Mouse (Mus musculus) hindbrain, embryonic 16.5 days (tissue): ENCODE data around the gene Olfr603. TPM values are rescaled to one million over a fixed set of nuclear protein-coding genes. Genes with fewer than 3 reads are reported as not detected.
"Not testable (repeated sequence)": the region's sequence is repeated elsewhere in the genome, so short reads cannot be mapped to it uniquely, and the experiment has no call there.

ENCODE experiments used
- ATAC-seq: fragments of 200-750 bp; cut with Nextera tagmentation; 2 replicates; pipeline ENCODE4 v1.8.0; 2017; ENCODE audit warnings: moderate TSS enrichment, moderate library complexity
- H3K27ac ChIP-seq: fragments of 300-500 bp; sonication (generic); 2 replicates; pipeline ENCODE4 v1.5.1; 2014; ENCODE audit warnings: low read depth, mild to moderate bottlenecking, control low read depth, low read length, moderate library complexity
- H3K27me3 ChIP-seq: fragments of 300-500 bp; sonication (generic); replicated peaks from 2 replicates; pipeline ENCODE4 v1.6.1; 2014; ENCODE audit warnings: low read length; ENCODE audit not compliant: control insufficient read depth, insufficient read depth
- H3K36me3 ChIP-seq: fragments of 300-500 bp; sonication (generic); 2 replicates; pipeline ENCODE4 v1.6.1; 2014; ENCODE audit warnings: mild to moderate bottlenecking, low read length, moderate library complexity, mixed read lengths; ENCODE audit not compliant: control insufficient read depth, insufficient read depth
- H3K4me1 ChIP-seq: fragments of 300-500 bp; sonication (generic); 2 replicates; pipeline ENCODE4 v1.6.1; 2014; ENCODE audit warnings: low read depth, low read length; ENCODE audit not compliant: control insufficient read depth, insufficient read depth
- H3K4me2 ChIP-seq: fragments of 300-500 bp; sonication (generic); 2 replicates; pipeline ENCODE4 v1.6.1; 2014; ENCODE audit warnings: mild to moderate bottlenecking, low read length, control low read depth, moderate library complexity
- H3K4me3 ChIP-seq: fragments of 300-500 bp; sonication (generic); 2 replicates; pipeline ENCODE4 v1.5.1; 2014; ENCODE audit warnings: mild to moderate bottlenecking, low read length, control low read depth, moderate library complexity
- H3K9ac ChIP-seq: fragments of 300-500 bp; sonication (generic); 2 replicates; pipeline ENCODE4 v1.6.1; 2014; ENCODE audit warnings: low read depth, mild to moderate bottlenecking, control low read depth, low read length, moderate library complexity
- H3K9me3 ChIP-seq: fragments of 300-500 bp; sonication (generic); 2 replicates; pipeline ENCODE4 v1.6.1; 2014; ENCODE audit warnings: mild to moderate bottlenecking, low read length, moderate library complexity; ENCODE audit not compliant: control insufficient read depth
- WGBS: fragments of 180-500 bp; shearing (Covaris S2); extraction: QIAGEN DNeasy Blood & Tissue Kit; methylation state at CpG from one replicate; pipeline ENCODE4 v1.1.7; 2014; 5-methylcytosine and 5-hydroxymethylcytosine counted together
- polyA plus RNA-seq: library from polyadenylated mRNA; unstranded; fragments of >200 nt; fragmentation: Nextera tagmentation; extraction: Ambion mirVana; gene quantifications from 2 replicates; pipeline ENCODE4 v1.2.1, GENCODE M21; 2015

The Olfr603 gene
- polyA plus RNA-seq, result not detected in 2 replicates

- no peak for ATAC-seq
- H3K36me3 ChIP-seq, result no peaks in the 10 kb centered on the region
- no peaks in the 10 kb centered on the region for H3K9me3 ChIP-seq
- H3K27me3 ChIP-seq, result no peaks in the 10 kb centered on the region
- H3K9ac ChIP-seq, result no peak within 1 kb of the TSS
- H3K27ac ChIP-seq, result no peak within 1 kb of the TSS
- no peak within 1 kb of the TSS for H3K4me3 ChIP-seq
- H3K4me2 ChIP-seq, result no peak within 1 kb of the TSS
- H3K4me1 ChIP-seq, result no peaks in the 10 kb centered on the region
These were observed at the start of gene Olfr603 for GRCm38 (mm10) chr7:103386077-103386476. TSS of gene Olfr603 (minus strand) at chr7:103386177.

GRCm38 (mm10) chr7:103414772-103415171 is 28.8 kb upstream of the Olfr603 start, which contains the start of gene Usp17lc:
TSS of gene Usp17lc (plus strand) at chr7:103415072.
- not testable (repeated sequence) for H3K9me3 ChIP-seq, H3K4me3 ChIP-seq, ATAC-seq, H3K9ac ChIP-seq, H3K27ac ChIP-seq, H3K4me2 ChIP-seq, H3K27me3 ChIP-seq, H3K4me1 ChIP-seq, H3K36me3 ChIP-seq
- WGBS, result 69% methylated on average over 1 of the region's 1 CpGs

- H3K4me2 ChIP-seq, H3K4me3 ChIP-seq, H3K36me3 ChIP-seq, H3K27me3 ChIP-seq, H3K4me1 ChIP-seq, H3K9me3 ChIP-seq, H3K9ac ChIP-seq, H3K27ac ChIP-seq, ATAC-seq: not testable (repeated sequence)
- 80% methylated on average over 3 of the region's 3 CpGs for WGBS
These were observed 20.6 kb upstream of the Olfr603 start for GRCm38 (mm10) chr7:103406521-103407055.

GRCm38 (mm10) chr7:103398981-103399380 is 13.0 kb upstream of the Olfr603 start:
- no peaks in the 10 kb centered on the region for H3K36me3 ChIP-seq
- no peak for ATAC-seq
- H3K27me3 ChIP-seq, result no peaks in the 10 kb centered on the region
- H3K4me2 ChIP-seq, result no peak overlapping the region
- 6% methylated on average over 1 of the region's 1 CpGs for WGBS
- no peak overlapping the region for H3K4me3 ChIP-seq
- H3K9ac ChIP-seq, result no peak overlapping the region
- no peak overlapping the region for H3K27ac ChIP-seq
- no peaks in the 10 kb centered on the region for H3K9me3 ChIP-seq
- no peaks in the 10 kb centered on the region for H3K4me1 ChIP-seq

- Histone ChIP-seq H3K4me1 (no peaks in the 10 kb centered on the region), H3K4me3 (no peak overlapping the region), H3K36me3 (no peaks in the 10 kb centered on the region), H3K9ac (no peak overlapping the region), H3K9me3 (no peaks in the 10 kb centered on the region), H3K27ac (no peak overlapping the region), H3K27me3 (no peaks in the 10 kb centered on the region), H3K4me2 (no peak overlapping the region)
- no peak for ATAC-seq
These were observed 11.8 kb upstream of the Olfr603 start for GRCm38 (mm10) chr7:103397758-103398157.

GRCm38 (mm10) chr7:103362555-103362954 is 23.4 kb downstream of the Olfr603 start, which contains the start of gene Olfr601:
TSS of gene Olfr601 (minus strand) at chr7:103362655.
- no peaks in the 10 kb centered on the region for H3K36me3 ChIP-seq
- no peak for ATAC-seq
- H3K27me3 ChIP-seq, result no peaks in the 10 kb centered on the region
- H3K4me2 ChIP-seq, result no peak within 1 kb of the TSS
- no peak within 1 kb of the TSS for H3K4me3 ChIP-seq
- no peaks in the 10 kb centered on the region for H3K9me3 ChIP-seq
- WGBS, result 91% methylated on average over 1 of the region's 1 CpGs
- H3K4me1 ChIP-seq, result no peaks in the 10 kb centered on the region
- H3K27ac ChIP-seq, result no peak within 1 kb of the TSS
- H3K9ac ChIP-seq, result no peak within 1 kb of the TSS

- Histone ChIP-seq H3K9me3 (no peaks in the 10 kb centered on the region), H3K4me2 (no peak within 1 kb of the TSS), H3K27ac (no peak within 1 kb of the TSS), H3K36me3 (no peaks in the 10 kb centered on the region), H3K27me3 (no peaks in the 10 kb centered on the region), H3K4me1 (no peaks in the 10 kb centered on the region), H3K4me3 (no peak within 1 kb of the TSS), H3K9ac (no peak within 1 kb of the TSS)
- no peak for ATAC-seq
These were observed 36.4 kb downstream of the Olfr603 start, which contains the start of gene Olfr600 for GRCm38 (mm10) chr7:103349569-103349968. TSS of gene Olfr600 (minus strand) at chr7:103349669.

GRCm38 (mm10) chr7:103335617-103336016 is 50.4 kb downstream of the Olfr603 start, which contains the start of gene Olfr599:
TSS of gene Olfr599 (plus strand) at chr7:103335917.
- 91% methylated on average over 1 of the region's 1 CpGs for WGBS
- H3K9me3 ChIP-seq, result no peaks in the 10 kb centered on the region
- no peaks in the 10 kb centered on the region for H3K4me1 ChIP-seq
- no peak within 1 kb of the TSS for H3K27ac ChIP-seq
- no peak within 1 kb of the TSS for H3K4me2 ChIP-seq
- ATAC-seq, result no peak
- H3K4me3 ChIP-seq, result no peak within 1 kb of the TSS
- no peak within 1 kb of the TSS for H3K9ac ChIP-seq
- no peaks in the 10 kb centered on the region for H3K27me3 ChIP-seq
- no peaks in the 10 kb centered on the region for H3K36me3 ChIP-seq
